Mouse (Mus musculus) right cerebral cortex, adult 18-20 months (tissue): ENCODE data around the gene Gcdh.
A peak's percentile ranks its signal among the peaks of the same experiment; 100 is the strongest.

Source experiments
- DNase-seq: peaks from one replicate; pipeline ENCODE4 v3.0.0; 2022; ENCODE audit warnings: mixed read lengths

Gene Gcdh

GRCm38 (mm10) chr8:84871376-84872308 lies 22.1 kb downstream of the Gcdh start, which contains the start of gene Syce2:
TSS of gene Syce2 (plus strand) at chr8:84872111.
- peak; percentile 46 for DNase-seq

DNA sequence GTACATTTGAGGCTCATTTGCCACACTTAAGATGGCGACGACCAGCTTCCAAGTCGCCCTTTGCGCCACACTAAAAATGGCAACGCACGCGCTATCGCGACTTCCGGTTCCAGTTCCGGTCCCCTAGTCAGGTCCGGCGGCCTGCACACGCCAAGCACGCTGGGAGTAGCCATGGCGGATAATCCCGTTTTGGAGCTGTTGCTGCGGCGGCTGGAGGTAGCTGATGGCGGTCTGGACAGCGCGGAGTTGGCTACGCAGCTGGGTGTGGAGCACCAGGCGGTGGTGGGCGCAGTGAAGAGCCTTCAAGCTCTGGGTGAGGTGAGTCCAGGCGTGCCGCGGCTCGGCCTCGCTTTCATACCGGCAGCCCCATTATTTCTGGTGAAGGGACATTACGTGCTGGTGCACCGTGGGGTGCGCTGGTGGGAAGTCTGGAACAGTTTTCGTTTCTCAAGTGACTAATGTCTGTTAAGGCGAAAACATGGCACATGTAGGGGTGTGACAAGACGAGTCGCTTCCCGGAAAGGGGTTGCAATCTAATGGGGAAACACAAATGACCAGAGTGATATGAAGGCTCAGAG lies 36.8 kb downstream of the Gcdh start, which contains the start of gene Farsa:
Farsa (plus strand) TSS at position 126 of the 578 bp plus-strand sequence.
- DNase-seq: peak; percentile 95

GRCm38 (mm10) chr8:84856434-84856833 lies 37.3 kb downstream of the Gcdh start:
- DNase-seq: no peak

- no peak for DNase-seq
Observed at GRCm38 (mm10) chr8:84847684-84848435, 45.9 kb downstream of the Gcdh start.

DNA sequence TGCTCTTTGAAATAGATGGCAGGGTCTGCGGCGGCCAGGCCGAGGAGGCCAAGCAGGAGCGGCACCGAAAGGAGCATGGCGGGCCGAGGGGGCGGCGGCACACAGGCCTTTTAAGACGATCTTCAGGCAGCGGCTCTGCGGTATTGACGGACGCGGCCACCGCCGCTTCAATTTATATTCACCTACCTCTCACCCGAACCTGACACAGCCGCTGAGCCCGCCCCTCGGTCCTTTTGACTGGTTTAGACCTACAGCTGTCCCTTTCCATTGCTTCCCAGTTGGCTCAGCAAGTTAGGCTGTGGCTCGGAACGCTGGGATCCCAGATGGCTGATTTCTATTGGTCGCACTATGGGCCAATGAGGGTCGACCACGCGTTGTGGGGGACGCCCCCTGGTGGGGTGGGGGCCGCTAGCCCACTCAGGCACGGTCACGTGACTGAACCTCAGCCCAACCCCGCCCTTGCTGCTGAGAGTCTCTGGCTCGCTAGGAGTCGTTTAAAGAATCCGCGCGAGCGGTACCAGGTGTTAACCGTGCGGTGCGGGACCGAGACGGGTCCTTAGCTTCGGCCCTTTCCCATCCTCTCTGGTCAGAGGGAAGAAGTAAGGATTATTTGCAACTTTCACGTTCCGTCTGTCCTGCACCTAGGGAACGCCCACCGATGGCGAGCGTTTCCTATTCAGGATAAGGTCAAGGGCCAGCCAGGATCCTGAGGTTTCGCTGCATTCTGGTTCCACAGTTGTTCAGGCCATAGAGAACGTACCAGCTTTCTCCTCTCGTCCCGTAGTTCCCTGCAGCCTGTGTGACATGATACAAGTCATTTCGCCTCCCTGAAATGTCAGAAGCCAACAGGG lies 46.8 kb downstream of the Gcdh start, which contains the start of gene Calr:
Calr (minus strand) TSS at position 213 of the 851 bp plus-strand sequence.
- DNase-seq: peak; percentile 100

GRCm38 (mm10) chr8:84846094-84846721 lies 47.5 kb downstream of the Gcdh start:
- no peak for DNase-seq

- no peak for DNase-seq
Observed at GRCm38 (mm10) chr8:84845355-84846093, 48.2 kb downstream of the Gcdh start.

GRCm38 (mm10) chr8:84844397-84845070 lies 49.2 kb downstream of the Gcdh start:
- no peak for DNase-seq

DNA sequence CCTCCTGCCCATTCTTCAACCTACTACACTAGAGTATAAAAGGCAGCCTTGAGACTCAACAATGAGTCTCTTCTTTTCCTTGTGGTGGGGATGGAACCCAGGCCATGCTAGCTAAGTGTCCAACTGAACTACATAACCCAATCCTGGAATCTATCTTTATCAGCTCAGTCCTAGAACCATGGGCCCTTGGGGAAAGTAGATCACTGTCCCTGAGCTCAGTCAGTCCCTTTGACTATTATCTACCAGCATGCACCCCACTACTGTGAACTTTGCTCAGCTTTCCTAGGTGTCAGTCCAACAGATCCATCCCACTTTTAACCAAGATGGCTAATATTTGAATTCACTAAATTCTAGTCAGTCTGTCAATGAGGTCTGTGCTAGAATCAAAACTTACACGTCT lies 52.2 kb downstream of the Gcdh start:
- no peak for DNase-seq

DNA sequence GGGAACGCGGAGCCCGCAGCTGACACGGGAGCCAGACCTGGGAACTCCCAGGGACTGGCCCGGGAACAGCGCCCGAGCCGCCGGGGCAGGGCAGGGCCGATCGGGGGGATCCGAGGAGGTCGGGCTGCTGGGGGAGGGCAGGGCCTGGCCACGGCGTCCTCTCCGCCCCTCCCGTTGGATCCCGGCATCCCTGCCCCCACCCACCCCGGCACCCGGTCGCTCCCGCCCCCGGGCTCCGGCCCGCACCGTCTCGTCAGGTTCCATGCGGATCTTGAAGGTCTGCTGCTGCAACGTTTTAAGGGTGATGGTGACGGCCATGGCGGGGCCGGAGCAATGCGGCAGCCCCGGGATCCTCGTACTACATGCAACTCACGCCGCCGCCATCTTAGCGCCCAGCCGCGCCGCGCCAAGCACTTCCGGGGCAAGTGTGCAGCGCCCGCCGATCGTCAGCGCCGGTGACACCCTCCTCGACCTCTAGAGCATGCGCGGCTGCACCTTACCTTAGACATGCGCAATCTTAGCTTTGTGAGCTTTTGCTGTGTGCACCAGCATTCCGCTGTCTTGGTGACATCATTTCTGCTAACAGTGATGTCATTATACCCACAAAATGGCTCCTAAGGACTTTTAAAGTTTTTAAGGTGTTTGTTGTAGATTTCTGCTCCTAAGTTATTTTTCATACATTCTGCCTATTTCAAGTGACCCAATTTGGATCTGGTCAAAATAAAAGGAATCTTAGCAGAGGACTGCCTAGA lies 53.3 kb downstream of the Gcdh start, which contains the start of gene Rad23a:
Rad23a (minus strand) TSS at position 418 of the 752 bp plus-strand sequence.
- DNase-seq: peak; percentile 94

- no peak for DNase-seq
Observed at GRCm38 (mm10) chr8:84839875-84840247, 53.9 kb downstream of the Gcdh start.

- DNase-seq: no peak
Observed at GRCm38 (mm10) chr8:84839411-84839810, 54.3 kb downstream of the Gcdh start.

GRCm38 (mm10) chr8:84838513-84838912 lies 55.2 kb downstream of the Gcdh start:
- DNase-seq: no peak

GRCm38 (mm10) chr8:84837912-84838470 lies 55.7 kb downstream of the Gcdh start:
- DNase-seq: no peak

DNA sequence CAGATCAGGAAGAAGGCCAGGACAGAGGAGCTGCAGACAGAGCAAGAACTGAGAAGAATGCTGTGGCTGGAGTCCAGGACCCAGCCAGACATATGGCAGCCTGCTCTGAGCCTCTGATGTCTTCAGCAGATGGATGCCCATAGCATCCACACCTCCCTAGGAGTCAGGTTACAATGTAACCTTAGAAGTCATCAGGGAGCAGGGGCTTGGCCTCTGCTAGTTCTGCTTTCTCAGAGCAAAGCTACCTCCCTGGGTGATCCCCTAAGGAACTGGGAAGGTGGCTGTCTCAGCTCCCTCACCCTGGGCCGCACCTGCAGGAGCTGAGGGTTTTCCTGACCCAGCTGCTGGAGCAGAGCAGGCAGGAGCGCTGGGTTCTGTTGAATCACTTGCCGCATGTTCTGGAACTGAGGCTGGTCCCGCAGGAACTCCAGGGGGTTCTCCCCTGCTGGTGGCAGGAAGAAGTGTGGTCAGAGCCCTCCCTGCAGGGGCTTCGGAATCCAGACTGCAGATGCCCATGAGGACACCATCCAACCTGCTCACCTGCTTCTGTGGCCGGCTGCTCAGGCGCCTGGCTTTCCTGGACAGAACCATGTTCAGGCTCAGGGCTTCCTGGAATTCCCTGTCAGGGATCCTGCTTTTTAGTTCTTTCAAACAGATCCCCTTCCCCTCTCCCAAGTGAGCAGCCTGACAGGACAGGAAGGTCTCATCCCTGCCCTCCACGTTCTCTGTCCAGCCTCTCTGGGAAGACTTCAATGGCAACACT lies 56.4 kb downstream of the Gcdh start:
- no peak for DNase-seq
